Mouse (Mus musculus) urinary bladder, postnatal 4 days (tissue): Measurements from ENCODE around the gene Shprh.
"Not testable (repeated sequence)": the region's sequence is repeated elsewhere in the genome, so short reads cannot be mapped to it uniquely, and the experiment has no call there.

Experiments used
- DNase-seq, 2 experiments: peaks; one replicate each; pipeline ENCODE4 v3.0.0; 2021 to 2022; ENCODE audit warnings: low spot score in 2 of 2

Gene Shprh

GRCm38 (mm10) chr10:11148884-11149741 lies at the start of gene Shprh:
Shprh (plus strand) TSS chr10:11149427.
- DNase-seq: peak; percentile 96 to 97

- no peak for DNase-seq
Observed at GRCm38 (mm10) chr10:11121781-11122180, 27.4 kb upstream of the Shprh start.

- no peak for DNase-seq
Observed at GRCm38 (mm10) chr10:11145580-11145979, 3.6 kb upstream of the Shprh start.

- DNase-seq: no peak
Observed at GRCm38 (mm10) chr10:11148446-11148845, 781 bp upstream of the Shprh start.

- DNase-seq: no peak
Observed at GRCm38 (mm10) chr10:11149742-11150125, 507 bp downstream of the Shprh start.

- DNase-seq: no peak
Observed at GRCm38 (mm10) chr10:11151644-11152043, 2.4 kb downstream of the Shprh start.

- no peak for DNase-seq
Observed at GRCm38 (mm10) chr10:11157039-11157438, 7.8 kb downstream of the Shprh start.

- DNase-seq: no peak
Observed at GRCm38 (mm10) chr10:11164537-11164936, 15.3 kb downstream of the Shprh start.

GRCm38 (mm10) chr10:11170252-11170651 lies 21.0 kb downstream of the Shprh start:
- DNase-seq: no peak

- DNase-seq: no peak
Observed at GRCm38 (mm10) chr10:11171615-11172014, 22.4 kb downstream of the Shprh start.

- DNase-seq: no peak
Observed at GRCm38 (mm10) chr10:11172519-11172918, 23.3 kb downstream of the Shprh start.

- no peak for DNase-seq
Observed at GRCm38 (mm10) chr10:11175801-11176482, 26.7 kb downstream of the Shprh start.

- no peak for DNase-seq
Observed at GRCm38 (mm10) chr10:11180077-11180476, 30.9 kb downstream of the Shprh start.

GRCm38 (mm10) chr10:11197341-11197740 lies 48.1 kb downstream of the Shprh start:
- no peak for DNase-seq

GRCm38 (mm10) chr10:11198346-11198745 lies 49.1 kb downstream of the Shprh start:
- DNase-seq: no peak

- no peak for DNase-seq
Observed at GRCm38 (mm10) chr10:11199980-11200379, 50.8 kb downstream of the Shprh start.

- not testable (repeated sequence) for DNase-seq
Observed at GRCm38 (mm10) chr10:11205883-11206282, 56.7 kb downstream of the Shprh start.

- no peak for DNase-seq
Observed at GRCm38 (mm10) chr10:11208670-11209069, 59.4 kb downstream of the Shprh start.

- DNase-seq: no peak
Observed at GRCm38 (mm10) chr10:11212003-11212402, 62.8 kb downstream of the Shprh start.

- DNase-seq: no peak
Observed at GRCm38 (mm10) chr10:11226442-11226841, 77.2 kb downstream of the Shprh start.

GRCm38 (mm10) chr10:11229545-11230178 lies 80.4 kb downstream of the Shprh start:
- DNase-seq: no peak

- DNase-seq: no peak
Observed at GRCm38 (mm10) chr10:11233208-11233607, 84.0 kb downstream of the Shprh start.

GRCm38 (mm10) chr10:11242988-11243387 lies 93.8 kb downstream of the Shprh start:
- not testable (repeated sequence) for DNase-seq
